16 mouse cellular contexts compared by ENCODE assay signal in the genomic region with DNA sequence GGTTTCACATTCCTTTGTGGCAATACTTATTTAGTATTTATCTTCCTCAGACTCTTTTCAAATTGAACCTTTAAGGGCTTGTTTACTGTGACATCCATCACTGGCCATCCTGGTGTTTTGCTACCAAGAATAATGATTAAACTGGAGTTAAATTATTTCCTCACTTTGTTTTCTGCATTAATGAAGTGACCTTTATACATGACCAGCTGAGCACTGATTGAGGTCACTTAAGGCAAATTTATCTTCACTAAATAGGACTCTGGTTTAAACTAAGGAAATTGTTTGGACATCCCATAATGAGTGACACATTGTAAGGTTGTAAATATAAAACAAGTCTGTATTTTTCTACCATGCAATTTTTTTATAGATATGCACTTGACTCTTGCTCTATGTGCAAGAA.
"Had no signal": no experiment of that assay in that cellular context is flagged by ENCODE, and none has a peak within 500 bp of the region (broad histone marks: within the 10 kb centered on the region; RNA-seq: fewer than 3 reads in every experiment).

No protein-coding gene starts in this region.

- H3K9me3 ChIP-seq: neural tube, embryonic 13.5 days; neural tube, embryonic 15.5 days; stomach, embryonic 15.5 days had no signal

- H3K27me3 ChIP-seq: neural tube, embryonic 13.5 days; neural tube, embryonic 15.5 days; stomach, embryonic 15.5 days had no signal

- H3K4me3 ChIP-seq: neural tube, embryonic 13.5 days; neural tube, embryonic 15.5 days; stomach, embryonic 15.5 days had no signal

- H3K9ac ChIP-seq: neural tube, embryonic 13.5 days; neural tube, embryonic 15.5 days; stomach, embryonic 15.5 days had no signal

- DNase-seq: retina, postnatal 1 day; right cerebral cortex, adult 18-20 months; right cerebral cortex, postnatal 14 days; right cerebral cortex, postnatal 25 days; right cerebral cortex, postnatal 4 days; spleen, adult 18-20 months; thymus, adult 18-20 months; thymus, adult 2 months; thymus, postnatal 14 days; thymus, postnatal 25 days; thymus, postnatal 36 days; thymus, postnatal 4 days had no signal

- H3K36me3 ChIP-seq: neural tube, embryonic 13.5 days; neural tube, embryonic 15.5 days; stomach, embryonic 15.5 days had no signal

- H3K27ac ChIP-seq: neural tube, embryonic 13.5 days; neural tube, embryonic 15.5 days; stomach, embryonic 15.5 days; stomach, postnatal 0 days had no signal

- H3K4me1 ChIP-seq: neural tube, embryonic 13.5 days; neural tube, embryonic 15.5 days; stomach, embryonic 15.5 days had no signal

- H3K4me2 ChIP-seq: neural tube, embryonic 13.5 days; neural tube, embryonic 15.5 days; stomach, embryonic 15.5 days had no signal
